Mouse (Mus musculus): ENCODE measurements around the gene Men1. TPM values are rescaled to one million over a fixed set of nuclear protein-coding genes. Genes with fewer than 3 reads are reported as not detected.

The Men1 gene
- polyA plus RNA-seq, 1 experiment from 2014 or later = 24.1 TPM

DNA sequence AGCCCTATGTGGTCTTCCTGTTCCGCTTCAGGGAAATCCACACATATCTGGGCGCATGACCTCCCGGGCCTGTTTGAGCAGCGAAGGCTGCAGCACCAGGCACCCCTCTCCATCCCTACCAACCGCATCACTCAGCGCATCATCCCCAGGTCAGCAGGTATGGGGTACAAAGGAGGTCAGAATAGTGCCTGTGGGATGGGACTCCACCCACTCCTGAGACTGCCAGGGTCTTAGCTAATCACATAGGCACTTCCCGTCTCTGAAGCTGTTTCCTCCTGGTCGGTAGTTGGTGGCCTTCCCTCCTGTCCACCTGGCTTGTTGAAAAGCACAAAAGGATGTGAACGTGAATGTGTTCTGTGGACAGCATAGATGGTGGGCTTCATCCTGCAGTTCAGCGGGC, 11.9 kb downstream of the Men1 start:
- Histone ChIP-seq H3K36me3 (ENCODE audit: control insufficient read depth, insufficient read depth, low read length) (peaks cover 46% of the 10 kb centered on the region), H3K27me3 (ENCODE audit: control insufficient read depth, insufficient read depth, low read length) (no peaks in the 10 kb centered on the region)

DNA sequence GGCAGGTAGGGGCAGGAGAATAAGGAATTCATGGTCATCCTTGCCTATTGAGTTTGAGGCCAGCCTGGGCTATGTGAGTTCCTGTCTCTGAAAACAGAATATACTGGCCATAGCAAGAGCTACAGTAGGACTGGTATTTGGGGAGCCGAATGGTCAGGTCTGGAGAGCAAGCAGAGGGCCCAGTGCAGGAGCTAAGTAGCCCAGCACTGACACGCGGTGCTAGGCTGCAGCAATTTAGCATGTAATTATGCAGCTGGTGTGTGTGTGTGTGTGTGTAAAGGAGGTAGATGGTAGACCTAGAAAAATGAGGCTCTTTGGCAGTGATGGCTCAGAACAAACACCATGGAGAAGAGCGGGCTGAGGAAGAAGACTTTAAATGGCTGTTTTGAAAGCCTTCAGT, 12.8 kb downstream of the Men1 start:
- Histone ChIP-seq H3K9me3 (ENCODE audit: control insufficient read depth, low read length) (no peaks in the 10 kb centered on the region), H3K27me3 (ENCODE audit: control insufficient read depth, insufficient read depth, low read length) (no peaks in the 10 kb centered on the region), H3K4me1 (ENCODE audit: control insufficient read depth in 2 of 2, insufficient read depth in 2 of 2, low read length in 2 of 2) (peaks cover 13 to 14% of the 10 kb centered on the region in 2 experiments), H3K4me2 (ENCODE audit: low read length) (no peak overlapping the region), H3K9ac (ENCODE audit: low read length) (no peak overlapping the region), H3K4me3 (ENCODE audit: control insufficient read depth in 1 of 2, insufficient read depth in 1 of 2, low read depth in 1 of 2, low read length in 2 of 2) (no peak overlapping the region), H3K36me3 (ENCODE audit: control insufficient read depth, insufficient read depth, low read length) (peaks cover 51% of the 10 kb centered on the region), H3K27ac (replicated peaks in 1 of 2; ENCODE audit: control insufficient read depth in 1 of 2, insufficient read depth in 1 of 2, low read depth in 2 of 2, low read length in 2 of 2) (no peak overlapping the region)
- ATAC-seq (ENCODE audit: insufficient number of reproducible peaks, insufficient read depth, low FRiP score, low read depth) = no peak
- 91% methylated on average over 4 of the region's 4 CpGs for WGBS

More for the DNA sequence above, 11.9 kb downstream of the Men1 start:
- Histone ChIP-seq H3K27ac (replicated peaks in 1 of 2; ENCODE audit: control insufficient read depth in 1 of 2, insufficient read depth in 1 of 2, low read depth in 2 of 2, low read length in 2 of 2) (no peak overlapping the region), H3K4me1 (ENCODE audit: control insufficient read depth in 2 of 2, insufficient read depth in 2 of 2, low read length in 2 of 2) (peaks cover 13 to 14% of the 10 kb centered on the region in 2 experiments), H3K4me3 (ENCODE audit: control insufficient read depth in 1 of 2, insufficient read depth in 1 of 2, low read depth in 1 of 2, low read length in 2 of 2) (no peak overlapping the region), H3K9ac (ENCODE audit: low read length) (no peak overlapping the region), H3K9me3 (ENCODE audit: control insufficient read depth, low read length) (no peaks in the 10 kb centered on the region), H3K4me2 (ENCODE audit: low read length) (no peak overlapping the region)
- WGBS = 77% methylated on average over 10 of the region's 10 CpGs
- no peak for ATAC-seq (ENCODE audit: insufficient number of reproducible peaks, insufficient read depth, low FRiP score, low read depth)

GRCm38 (mm10) chr19:6348717-6349116, 13.9 kb downstream of the Men1 start:
- Histone ChIP-seq H3K4me2 (ENCODE audit: low read length) (no peak overlapping the region), H3K4me3 (ENCODE audit: control insufficient read depth in 1 of 2, insufficient read depth in 1 of 2, low read depth in 1 of 2, low read length in 2 of 2) (no peak overlapping the region), H3K4me1 (ENCODE audit: control insufficient read depth in 2 of 2, insufficient read depth in 2 of 2, low read length in 2 of 2) (peaks cover 13 to 14% of the 10 kb centered on the region in 2 experiments), H3K9me3 (ENCODE audit: control insufficient read depth, low read length) (no peaks in the 10 kb centered on the region), H3K9ac (ENCODE audit: low read length) (no peak overlapping the region; the same call in 1 of the 2 replicates), H3K27me3 (ENCODE audit: control insufficient read depth, insufficient read depth, low read length) (no peaks in the 10 kb centered on the region), H3K27ac (replicated peaks in 1 of 2; ENCODE audit: control insufficient read depth in 1 of 2, insufficient read depth in 1 of 2, low read depth in 2 of 2, low read length in 2 of 2) (peak overlapping the region; percentile 42 to 72), H3K36me3 (ENCODE audit: control insufficient read depth, insufficient read depth, low read length) (peaks cover 55% of the 10 kb centered on the region)
- no peak for ATAC-seq (ENCODE audit: insufficient number of reproducible peaks, insufficient read depth, low FRiP score, low read depth)
- WGBS = 45% methylated on average over 9 of the region's 9 CpGs

GRCm38 (mm10) chr19:6349215-6349983, 14.6 kb downstream of the Men1 start:
- WGBS = 38% methylated on average over 14 of the region's 14 CpGs
- Histone ChIP-seq H3K4me1 (ENCODE audit: control insufficient read depth in 2 of 2, insufficient read depth in 2 of 2, low read length in 2 of 2) (peaks cover 13 to 14% of the 10 kb centered on the region in 2 experiments), H3K4me3 (ENCODE audit: control insufficient read depth in 1 of 2, insufficient read depth in 1 of 2, low read depth in 1 of 2, low read length in 2 of 2) (no peak overlapping the region), H3K36me3 (ENCODE audit: control insufficient read depth, insufficient read depth, low read length) (peaks cover 55% of the 10 kb centered on the region), H3K9ac (ENCODE audit: low read length) (no peak overlapping the region; the same call in 1 of the 2 replicates), H3K27ac (replicated peaks in 1 of 2; ENCODE audit: control insufficient read depth in 1 of 2, insufficient read depth in 1 of 2, low read depth in 2 of 2, low read length in 2 of 2) (peak overlapping the region; percentile 50 to 72), H3K27me3 (ENCODE audit: control insufficient read depth, insufficient read depth, low read length) (no peaks in the 10 kb centered on the region), H3K9me3 (ENCODE audit: control insufficient read depth, low read length) (no peaks in the 10 kb centered on the region), H3K4me2 (ENCODE audit: low read length) (0 out of 2 replicates have a peak overlapping the region, but pooled peaks have one; percentile 8)
- peak; percentile 48 for ATAC-seq (ENCODE audit: insufficient number of reproducible peaks, insufficient read depth, low FRiP score, low read depth)

GRCm38 (mm10) chr19:6351431-6352106, 16.8 kb downstream of the Men1 start:
- no peak for ATAC-seq (ENCODE audit: insufficient number of reproducible peaks, insufficient read depth, low FRiP score, low read depth)
- Histone ChIP-seq H3K27ac (replicated peaks in 1 of 2; ENCODE audit: control insufficient read depth in 1 of 2, insufficient read depth in 1 of 2, low read depth in 2 of 2, low read length in 2 of 2) (no peak overlapping the region), H3K27me3 (ENCODE audit: control insufficient read depth, insufficient read depth, low read length) (no peaks in the 10 kb centered on the region), H3K4me1 (ENCODE audit: control insufficient read depth in 2 of 2, insufficient read depth in 2 of 2, low read length in 2 of 2) (peaks cover 13 to 14% of the 10 kb centered on the region in 2 experiments), H3K9ac (ENCODE audit: low read length) (no peak overlapping the region), H3K36me3 (ENCODE audit: control insufficient read depth, insufficient read depth, low read length) (peaks cover 43% of the 10 kb centered on the region), H3K4me3 (ENCODE audit: control insufficient read depth in 1 of 2, insufficient read depth in 1 of 2, low read depth in 1 of 2, low read length in 2 of 2) (no peak overlapping the region), H3K4me2 (ENCODE audit: low read length) (no peak overlapping the region), H3K9me3 (ENCODE audit: control insufficient read depth, low read length) (no peaks in the 10 kb centered on the region)
- WGBS = 52% methylated on average over 14 of the region's 14 CpGs

DNA sequence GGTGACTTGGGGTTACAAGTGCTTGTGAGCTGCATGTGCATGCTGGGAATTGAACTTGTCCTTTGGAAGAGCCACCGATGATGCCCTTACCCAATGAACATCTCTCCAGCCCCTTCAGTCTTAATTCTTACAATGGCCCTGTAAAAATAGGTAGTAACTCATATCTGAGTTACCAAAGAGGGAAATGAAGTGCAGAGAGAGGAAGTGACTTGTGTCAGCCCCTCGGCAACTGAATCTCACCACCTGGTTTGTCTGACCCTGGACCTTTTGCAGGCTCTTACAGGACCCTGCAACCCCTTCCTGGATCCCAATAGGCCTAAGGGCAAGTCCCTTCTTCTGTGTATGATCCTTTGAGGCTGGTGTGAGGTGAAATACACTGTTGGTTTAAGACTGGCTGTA, 17.3 kb downstream of the Men1 start:
- no peaks in the 10 kb centered on the region for H3K9me3 ChIP-seq (ENCODE audit: control insufficient read depth, low read length)
- 83% methylated on average over 2 of the region's 2 CpGs for WGBS
- H3K4me2 ChIP-seq (ENCODE audit: low read length) = no peak overlapping the region
- no peaks in the 10 kb centered on the region for H3K27me3 ChIP-seq (ENCODE audit: control insufficient read depth, insufficient read depth, low read length)
- H3K36me3 ChIP-seq (ENCODE audit: control insufficient read depth, insufficient read depth, low read length) = peaks cover 38% of the 10 kb centered on the region
- H3K4me1 ChIP-seq (ENCODE audit: control insufficient read depth in 2 of 2, insufficient read depth in 2 of 2, low read length in 2 of 2) = peaks cover 13 to 14% of the 10 kb centered on the region in 2 experiments
- no peak for ATAC-seq (ENCODE audit: insufficient number of reproducible peaks, insufficient read depth, low FRiP score, low read depth)
- H3K9ac ChIP-seq (ENCODE audit: low read length) = no peak overlapping the region
- H3K27ac ChIP-seq (replicated peaks in 1 of 2; ENCODE audit: control insufficient read depth in 1 of 2, insufficient read depth in 1 of 2, low read depth in 2 of 2, low read length in 2 of 2) = no peak overlapping the region
- no peak overlapping the region for H3K4me3 ChIP-seq (ENCODE audit: control insufficient read depth in 1 of 2, insufficient read depth in 1 of 2, low read depth in 1 of 2, low read length in 2 of 2)

- no peak overlapping the region for H3K4me3 ChIP-seq (ENCODE audit: control insufficient read depth in 1 of 2, insufficient read depth in 1 of 2, low read depth in 1 of 2, low read length in 2 of 2)
- no peak for ATAC-seq (ENCODE audit: insufficient number of reproducible peaks, insufficient read depth, low FRiP score, low read depth)
- no peak overlapping the region for H3K4me2 ChIP-seq (ENCODE audit: low read length)
- H3K36me3 ChIP-seq (ENCODE audit: control insufficient read depth, insufficient read depth, low read length) = peaks cover 32% of the 10 kb centered on the region
- no peak overlapping the region for H3K27ac ChIP-seq (replicated peaks in 1 of 2; ENCODE audit: control insufficient read depth in 1 of 2, insufficient read depth in 1 of 2, low read depth in 2 of 2, low read length in 2 of 2)
- H3K27me3 ChIP-seq (ENCODE audit: control insufficient read depth, insufficient read depth, low read length) = no peaks in the 10 kb centered on the region
- no peaks in the 10 kb centered on the region for H3K9me3 ChIP-seq (ENCODE audit: control insufficient read depth, low read length)
- 62% methylated on average over 7 of the region's 7 CpGs for WGBS
- H3K4me1 ChIP-seq (ENCODE audit: control insufficient read depth in 2 of 2, insufficient read depth in 2 of 2, low read length in 2 of 2) = peaks cover 9 to 11% of the 10 kb centered on the region in 2 experiments
- H3K9ac ChIP-seq (ENCODE audit: low read length) = no peak overlapping the region
These were observed 19.3 kb downstream of the Men1 start for GRCm38 (mm10) chr19:6354030-6354429.

Data from heart, embryonic 14.5 days (tissue).